Mouse (Mus musculus): ENCODE results near the gene Ubl3. TPM values are rescaled to one million over a fixed set of nuclear protein-coding genes. Genes with fewer than 3 reads are reported as not detected.

Gene Ubl3
- polyA plus RNA-seq, 1 experiment from 2014 or later, result 88.1 TPM

- no peak overlapping the region for H3K4me3 ChIP-seq
- no peak overlapping the region for H3K27ac ChIP-seq
- ATAC-seq (ENCODE audit: borderline replicate concordance, extremely low read depth, low FRiP score, low TSS enrichment), result no peak
- H3K36me3 ChIP-seq, result no peaks in the 10 kb centered on the region
- no peaks in the 10 kb centered on the region for H3K4me1 ChIP-seq
- no peak overlapping the region for H3K9ac ChIP-seq
- no peaks in the 10 kb centered on the region for H3K27me3 ChIP-seq
- 83% methylated on average over 13 of the region's 13 CpGs for WGBS
- H3K4me2 ChIP-seq, result no peak overlapping the region
- no peaks in the 10 kb centered on the region for H3K9me3 ChIP-seq
Measured at GRCm38 (mm10) chr5:148580388-148580985, 27.9 kb upstream of the Ubl3 start.

GRCm38 (mm10) chr5:148579156-148579555 is 26.6 kb upstream of the Ubl3 start:
- Histone ChIP-seq H3K27ac (no peak overlapping the region), H3K36me3 (no peaks in the 10 kb centered on the region), H3K27me3 (no peaks in the 10 kb centered on the region), H3K4me2 (no peak overlapping the region), H3K4me1 (no peaks in the 10 kb centered on the region), H3K9me3 (no peaks in the 10 kb centered on the region), H3K9ac (no peak overlapping the region), H3K4me3 (no peak overlapping the region)
- ATAC-seq (ENCODE audit: borderline replicate concordance, extremely low read depth, low FRiP score, low TSS enrichment), result no peak
- 86% methylated on average over 2 of the region's 2 CpGs for WGBS

GRCm38 (mm10) chr5:148578353-148578752 is 25.8 kb upstream of the Ubl3 start:
- no peak for ATAC-seq (ENCODE audit: borderline replicate concordance, extremely low read depth, low FRiP score, low TSS enrichment)
- H3K27me3 ChIP-seq, result no peaks in the 10 kb centered on the region
- no peak overlapping the region for H3K9ac ChIP-seq
- no peaks in the 10 kb centered on the region for H3K36me3 ChIP-seq
- no peaks in the 10 kb centered on the region for H3K4me1 ChIP-seq
- H3K27ac ChIP-seq, result no peak overlapping the region
- H3K4me3 ChIP-seq, result no peak overlapping the region
- no peak overlapping the region for H3K4me2 ChIP-seq
- 38% methylated on average over 8 of the region's 8 CpGs for WGBS
- H3K9me3 ChIP-seq, result no peaks in the 10 kb centered on the region

- Histone ChIP-seq H3K4me1 (no peaks in the 10 kb centered on the region), H3K27ac (no peak overlapping the region), H3K9ac (no peak overlapping the region), H3K36me3 (no peaks in the 10 kb centered on the region), H3K27me3 (no peaks in the 10 kb centered on the region), H3K9me3 (no peaks in the 10 kb centered on the region), H3K4me3 (no peak overlapping the region), H3K4me2 (no peak overlapping the region)
- ATAC-seq (ENCODE audit: borderline replicate concordance, extremely low read depth, low FRiP score, low TSS enrichment), result no peak
- 69% methylated on average over 9 of the region's 9 CpGs for WGBS
Measured at GRCm38 (mm10) chr5:148577278-148577677, 24.7 kb upstream of the Ubl3 start.

GRCm38 (mm10) chr5:148575163-148575562 is 22.6 kb upstream of the Ubl3 start:
- Histone ChIP-seq H3K4me3 (no peak overlapping the region), H3K4me2 (no peak overlapping the region), H3K27ac (no peak overlapping the region), H3K9me3 (no peaks in the 10 kb centered on the region), H3K27me3 (no peaks in the 10 kb centered on the region), H3K4me1 (no peaks in the 10 kb centered on the region), H3K9ac (no peak overlapping the region), H3K36me3 (no peaks in the 10 kb centered on the region)
- no peak for ATAC-seq (ENCODE audit: borderline replicate concordance, extremely low read depth, low FRiP score, low TSS enrichment)
- WGBS, result 45% methylated on average over 5 of the region's 5 CpGs

- no peaks in the 10 kb centered on the region for H3K27me3 ChIP-seq
- WGBS, result 55% methylated on average over 5 of the region's 5 CpGs
- no peak for ATAC-seq (ENCODE audit: borderline replicate concordance, extremely low read depth, low FRiP score, low TSS enrichment)
Measured at GRCm38 (mm10) chr5:148572676-148573075, 20.1 kb upstream of the Ubl3 start.

GRCm38 (mm10) chr5:148570571-148571304 is 18.1 kb upstream of the Ubl3 start:
- H3K9ac ChIP-seq, result no peak overlapping the region
- H3K27ac ChIP-seq, result no peak overlapping the region
- no peaks in the 10 kb centered on the region for H3K36me3 ChIP-seq
- H3K27me3 ChIP-seq, result no peaks in the 10 kb centered on the region
- H3K4me3 ChIP-seq, result no peak overlapping the region
- H3K9me3 ChIP-seq, result no peaks in the 10 kb centered on the region
- WGBS, result 54% methylated on average over 14 of the region's 14 CpGs
- H3K4me1 ChIP-seq, result no peaks in the 10 kb centered on the region
- ATAC-seq (ENCODE audit: borderline replicate concordance, extremely low read depth, low FRiP score, low TSS enrichment), result no peak
- H3K4me2 ChIP-seq, result no peak overlapping the region

More at GRCm38 (mm10) chr5:148572676-148573075, 20.1 kb upstream of the Ubl3 start:
- Histone ChIP-seq H3K36me3 (no peaks in the 10 kb centered on the region), H3K27ac (no peak overlapping the region), H3K9ac (no peak overlapping the region), H3K4me2 (no peak overlapping the region), H3K4me3 (no peak overlapping the region), H3K4me1 (no peaks in the 10 kb centered on the region), H3K9me3 (no peaks in the 10 kb centered on the region)

- Histone ChIP-seq H3K27me3 (no peaks in the 10 kb centered on the region), H3K27ac (no peak overlapping the region), H3K4me1 (no peaks in the 10 kb centered on the region), H3K4me2 (no peak overlapping the region), H3K36me3 (no peaks in the 10 kb centered on the region), H3K9ac (no peak overlapping the region), H3K4me3 (no peak overlapping the region), H3K9me3 (no peaks in the 10 kb centered on the region)
- WGBS, result 56% methylated on average over 13 of the region's 13 CpGs
- no peak for ATAC-seq (ENCODE audit: borderline replicate concordance, extremely low read depth, low FRiP score, low TSS enrichment)
Measured at GRCm38 (mm10) chr5:148569444-148569843, 16.9 kb upstream of the Ubl3 start.

- no peaks in the 10 kb centered on the region for H3K4me1 ChIP-seq
- no peak overlapping the region for H3K4me3 ChIP-seq
- H3K4me2 ChIP-seq, result no peak overlapping the region
- no peak for ATAC-seq (ENCODE audit: borderline replicate concordance, extremely low read depth, low FRiP score, low TSS enrichment)
- H3K9ac ChIP-seq, result no peak overlapping the region
- H3K9me3 ChIP-seq, result no peaks in the 10 kb centered on the region
- H3K36me3 ChIP-seq, result no peaks in the 10 kb centered on the region
- WGBS, result 47% methylated on average over 6 of the region's 6 CpGs
- H3K27ac ChIP-seq, result no peak overlapping the region
- no peaks in the 10 kb centered on the region for H3K27me3 ChIP-seq
Measured at GRCm38 (mm10) chr5:148565636-148566035, 13.0 kb upstream of the Ubl3 start.

- Histone ChIP-seq H3K4me3 (no peak overlapping the region), H3K9me3 (no peaks in the 10 kb centered on the region), H3K9ac (no peak overlapping the region), H3K36me3 (no peaks in the 10 kb centered on the region), H3K27me3 (no peaks in the 10 kb centered on the region), H3K27ac (no peak overlapping the region), H3K4me1 (no peaks in the 10 kb centered on the region), H3K4me2 (no peak overlapping the region)
- WGBS, result 82% methylated on average over 3 of the region's 3 CpGs
- no peak for ATAC-seq (ENCODE audit: borderline replicate concordance, extremely low read depth, low FRiP score, low TSS enrichment)
Measured at GRCm38 (mm10) chr5:148564073-148564472, 11.5 kb upstream of the Ubl3 start.

- no peak overlapping the region for H3K4me3 ChIP-seq
- H3K4me1 ChIP-seq, result no peaks in the 10 kb centered on the region
- no peaks in the 10 kb centered on the region for H3K9me3 ChIP-seq
- H3K36me3 ChIP-seq, result no peaks in the 10 kb centered on the region
- H3K9ac ChIP-seq, result no peak overlapping the region
- H3K27ac ChIP-seq, result no peak overlapping the region
- 72% methylated on average over 4 of the region's 4 CpGs for WGBS
- no peak overlapping the region for H3K4me2 ChIP-seq
- H3K27me3 ChIP-seq, result no peaks in the 10 kb centered on the region
- no peak for ATAC-seq (ENCODE audit: borderline replicate concordance, extremely low read depth, low FRiP score, low TSS enrichment)
Measured at GRCm38 (mm10) chr5:148563281-148563680, 10.7 kb upstream of the Ubl3 start.

GRCm38 (mm10) chr5:148562235-148562634 is 9.6 kb upstream of the Ubl3 start:
- H3K27me3 ChIP-seq, result no peaks in the 10 kb centered on the region
- no peaks in the 10 kb centered on the region for H3K4me1 ChIP-seq
- no peaks in the 10 kb centered on the region for H3K36me3 ChIP-seq
- 62% methylated on average over 8 of the region's 8 CpGs for WGBS
- H3K9me3 ChIP-seq, result no peaks in the 10 kb centered on the region
- no peak overlapping the region for H3K4me2 ChIP-seq
- H3K27ac ChIP-seq, result no peak overlapping the region
- no peak overlapping the region for H3K4me3 ChIP-seq
- ATAC-seq (ENCODE audit: borderline replicate concordance, extremely low read depth, low FRiP score, low TSS enrichment), result no peak
- H3K9ac ChIP-seq, result no peak overlapping the region

Measured in lung, embryonic 15.5 days (tissue).